Mouse (Mus musculus) CH12.LX (cell line): ENCODE results near the gene Macrod2. TPM values are rescaled to one million over a fixed set of nuclear protein-coding genes. Genes with fewer than 3 reads are reported as not detected.

Experiments
- DNase-seq: peaks from one replicate; pipeline ENCODE4 v3.0.0-alpha.2; 2013; ENCODE audit errors: extremely low read depth
- H3K27ac ChIP-seq: 2 replicates; pipeline ENCODE4 v1.5.1; 2012; ENCODE audit warnings: low read depth, mild to moderate bottlenecking, control low read depth, moderate library complexity; ENCODE audit not compliant: insufficient read depth
- H3K27me3 ChIP-seq: replicated peaks from 2 replicates; pipeline ENCODE3; 2012; ENCODE audit warnings: inconsistent platforms
- H3K36me3 ChIP-seq, 2 experiments: replicated peaks in 1 of 2; 2 replicates each; pipeline versions ENCODE3 to v1.6.1; 2012; ENCODE audit warnings: inconsistent platforms in 1 of 2, low read length in 1 of 2, mild to moderate bottlenecking in 1 of 2, mixed read lengths in 1 of 2, moderate library complexity in 1 of 2; ENCODE audit not compliant: control insufficient read depth in 1 of 2, insufficient read depth in 1 of 2
- H3K4me1 ChIP-seq, 2 experiments: 2 replicates each; pipeline ENCODE4 v1.6.1; 2012; ENCODE audit warnings: inconsistent platforms in 1 of 2, moderate library complexity in 1 of 2; ENCODE audit not compliant: insufficient read depth in 2 of 2, control insufficient read depth in 1 of 2
- H3K4me2 ChIP-seq: 2 replicates; pipeline ENCODE4 v1.6.1; 2012; ENCODE audit warnings: low read depth, mild to moderate bottlenecking, control low read depth; ENCODE audit not compliant: poor library complexity, insufficient read depth, severe bottlenecking
- H3K4me3 ChIP-seq, 3 experiments: fragments of 150-350 bp in 1 of 3; sonication (generic) in 1 of 3; replicated peaks in 1 of 3; 2 replicates each; pipeline versions ENCODE3 to v1.5.1; 2011 to 2012; ENCODE audit warnings: low read depth in 2 of 3, low read length in 2 of 3, mild to moderate bottlenecking in 2 of 3, moderate library complexity in 2 of 3, control low read depth in 1 of 3, improper control_type of control experiment in 1 of 3, inconsistent platforms in 1 of 3, mixed read lengths in 1 of 3; ENCODE audit not compliant: poor library complexity in 1 of 3
- H3K79me2 ChIP-seq: replicated peaks from 2 replicates; pipeline ENCODE4 v1.6.1; 2012; ENCODE audit warnings: mild to moderate bottlenecking, moderate library complexity; ENCODE audit not compliant: control insufficient read depth, poor library complexity, insufficient read depth, severe bottlenecking; ENCODE audit errors: extremely low read depth
- H3K9ac ChIP-seq: 2 replicates; pipeline ENCODE4 v1.6.1; 2012; ENCODE audit warnings: low read depth, mild to moderate bottlenecking, control low read depth, moderate library complexity; ENCODE audit not compliant: insufficient read depth
- H3K9me3 ChIP-seq: replicated peaks from 2 replicates; pipeline ENCODE3; 2012; ENCODE audit warnings: low read length, inconsistent platforms, mixed read lengths
- CHD1 ChIP-seq: IDR thresholded peaks from 2 replicates; pipeline ENCODE4 v1.6.1; 2012; ENCODE audit warnings: low read depth, low read length, improper control_type of control experiment, inconsistent platforms
- CHD2 ChIP-seq: IDR thresholded peaks from 2 replicates; pipeline ENCODE4 v1.6.1; 2011; ENCODE audit warnings: low read length, improper control_type of control experiment
- ELF1 ChIP-seq: IDR thresholded peaks from 2 replicates; pipeline ENCODE4 v1.6.1; 2014; ENCODE audit warnings: low read depth, mild to moderate bottlenecking, inconsistent platforms, low read length, improper control_type of control experiment
- EP300 ChIP-seq: IDR thresholded peaks from 2 replicates; pipeline ENCODE4 v1.6.1; 2011; ENCODE audit warnings: low read length, improper control_type of control experiment
- ETS1 ChIP-seq: conservative IDR thresholded peaks from 2 replicates; pipeline ENCODE4 v1.6.1; 2012; ENCODE audit warnings: low read depth, mild to moderate bottlenecking, inconsistent platforms, low read length, improper control_type of control experiment, moderate library complexity
- JUN ChIP-seq: IDR thresholded peaks from 2 replicates; pipeline ENCODE4 v1.6.1; 2011; ENCODE audit warnings: low read depth, mild to moderate bottlenecking, low read length, improper control_type of control experiment, moderate library complexity; ENCODE audit not compliant: insufficient read depth
- JUND ChIP-seq: conservative IDR thresholded peaks from 2 replicates; pipeline ENCODE4 v1.6.1; 2011; ENCODE audit warnings: low read depth, low read length, improper control_type of control experiment
- KAT2A ChIP-seq: IDR thresholded peaks from 2 replicates; pipeline ENCODE4 v1.6.1; 2012; ENCODE audit warnings: low read length, improper control_type of control experiment, inconsistent platforms; ENCODE audit not compliant: insufficient replicate concordance
- MAFK ChIP-seq: IDR thresholded peaks from 2 replicates; pipeline ENCODE4 v1.6.1; 2011; ENCODE audit warnings: low read length, improper control_type of control experiment; ENCODE audit not compliant: insufficient replicate concordance
- MAX ChIP-seq: IDR thresholded peaks from 2 replicates; pipeline ENCODE4 v1.6.1; 2011; ENCODE audit warnings: low read length, improper control_type of control experiment
- MAZ ChIP-seq: IDR thresholded peaks from 2 replicates; pipeline ENCODE4 v1.6.1; 2012; ENCODE audit warnings: low read depth, mild to moderate bottlenecking, inconsistent platforms, low read length, improper control_type of control experiment, moderate library complexity
- MEF2A ChIP-seq: IDR thresholded peaks from 2 replicates; pipeline ENCODE4 v1.6.1; 2014; ENCODE audit warnings: low read depth, mild to moderate bottlenecking, inconsistent platforms, low read length, improper control_type of control experiment, borderline replicate concordance
- MXI1 ChIP-seq: IDR thresholded peaks from 2 replicates; pipeline ENCODE4 v1.6.1; 2011; ENCODE audit warnings: mild to moderate bottlenecking, low read depth, low read length, improper control_type of control experiment
- MYC ChIP-seq: IDR thresholded peaks from 2 replicates; pipeline ENCODE4 v1.6.1; 2011; ENCODE audit warnings: low read depth, mild to moderate bottlenecking, improper control_type of control experiment, low read length
- NRF1 ChIP-seq: IDR thresholded peaks from 2 replicates; pipeline ENCODE4 v1.6.1; 2014; ENCODE audit warnings: low read depth, mild to moderate bottlenecking, inconsistent platforms, low read length, improper control_type of control experiment, moderate library complexity
- PAX5 ChIP-seq: IDR thresholded peaks from 2 replicates; pipeline ENCODE4 v1.6.1; 2012; ENCODE audit warnings: low read length, inconsistent platforms, mixed read lengths
- POLR2AphosphoS2 ChIP-seq: IDR thresholded peaks from 2 replicates; pipeline ENCODE4 v1.6.1; 2011; ENCODE audit warnings: low read depth, low read length, improper control_type of control experiment
- RAD21 ChIP-seq: IDR thresholded peaks from 2 replicates; pipeline ENCODE4 v1.6.1; 2011; ENCODE audit warnings: low read depth, mild to moderate bottlenecking, low read length, improper control_type of control experiment, moderate library complexity
- RCOR1 ChIP-seq: conservative IDR thresholded peaks from 2 replicates; pipeline ENCODE4 v1.6.1; 2012; ENCODE audit warnings: low read depth, mild to moderate bottlenecking, inconsistent platforms, low read length, improper control_type of control experiment
- SIN3A ChIP-seq: IDR thresholded peaks from 2 replicates; pipeline ENCODE4 v1.6.1; 2012; ENCODE audit warnings: low read length, improper control_type of control experiment, inconsistent platforms
- SMC3 ChIP-seq: IDR thresholded peaks from 2 replicates; pipeline ENCODE4 v1.6.1; 2011; ENCODE audit warnings: low read depth, low read length, improper control_type of control experiment
- TBP ChIP-seq: conservative IDR thresholded peaks from 2 replicates; pipeline ENCODE4 v1.6.1; 2011; ENCODE audit warnings: low read depth, low read length, improper control_type of control experiment
- TCF12 ChIP-seq: IDR thresholded peaks from 2 replicates; pipeline ENCODE4 v1.6.1; 2014; ENCODE audit warnings: low read depth, mild to moderate bottlenecking, inconsistent platforms, low read length, improper control_type of control experiment
- USF1 ChIP-seq: IDR thresholded peaks from 2 replicates; pipeline ENCODE4 v1.6.1; 2014; ENCODE audit warnings: low read depth, mild to moderate bottlenecking, inconsistent platforms, low read length, improper control_type of control experiment
- ZKSCAN1 ChIP-seq: IDR thresholded peaks from 2 replicates; pipeline ENCODE4 v1.6.1; 2012; ENCODE audit warnings: low read depth, inconsistent platforms, low read length, improper control_type of control experiment, borderline replicate concordance
- ZMIZ1 ChIP-seq: IDR thresholded peaks from 2 replicates; pipeline ENCODE4 v1.6.1; 2012; ENCODE audit warnings: low read depth, mild to moderate bottlenecking, inconsistent platforms, low read length, improper control_type of control experiment
- ZNF384 ChIP-seq: IDR thresholded peaks from 2 replicates; pipeline ENCODE4 v1.6.1; 2012; ENCODE audit warnings: low read depth, low read length, improper control_type of control experiment, inconsistent platforms
- dilution Hi-C: fragments of 300-500 bp; cut with MboI; formaldehyde crosslinking; loops from 2 replicates; pipeline ENCODE4 v1.14.3; 2020; ENCODE audit warnings: low sequenced_read_pairs; ENCODE audit not compliant: extremely low pct_unique_long_range_greater_than_20kb, extremely low pct_ligation_motif_present
- in situ Hi-C: fragments of 300-500 bp; cut with MboI; formaldehyde crosslinking; loops from 3 replicates; pipeline ENCODE4 v1.14.3; 2019; ENCODE audit warnings: low sequenced_read_pairs, low pct_ligation_motif_present, low pct_unique_long_range_greater_than_20kb, mixed read lengths
- polyA plus RNA-seq: library from polyadenylated mRNA; unstranded; fragments of >175 nt; gene quantifications from 2 replicates; pipeline ENCODE4 v1.2.1, GENCODE M21; 2012; ENCODE audit warnings: low read depth; ENCODE audit not compliant: insufficient read length
- total RNA-seq, 2 experiments: library from RNA; depleted of rRNA; stranded (reverse); fragments of 300-350 nt in 1 of 2; fragments of >200 nt in 1 of 2; gene quantifications; 2 replicates each; pipeline ENCODE4 v1.2.3; 2012 to 2014

Macrod2 gene
- total and polyA plus RNA-seq, 3 experiments = not detected

- Histone ChIP-seq H3K36me3 (no peaks in the 10 kb centered on the region), H3K27me3 (no peaks in the 10 kb centered on the region), H3K9me3 (peaks cover 32% of the 10 kb centered on the region), H3K4me1 (no peaks in the 10 kb centered on the region), H3K9ac (no peak overlapping the region), H3K4me2 (no peak overlapping the region), H3K4me3 (no peak overlapping the region), H3K79me2 (no peaks in the 10 kb centered on the region), H3K27ac (no peak overlapping the region)
- DNase-seq = no peak
- in situ Hi-C loops (no loop called here), dilution Hi-C loops (no loop called here)
- no peak for TF ChIP-seq TBP
- TF ChIP-seq KAT2A = no peak
- TF ChIP-seq POLR2AphosphoS2 = no peak
- TF ChIP-seq CHD2 = no peak
- TF ChIP-seq ETS1 = no peak
- TF ChIP-seq MAZ = no peak
- no peak for TF ChIP-seq RCOR1
- no peak for TF ChIP-seq MAFK
- no peak for TF ChIP-seq RAD21
- no peak for TF ChIP-seq MYC
- TF ChIP-seq MAX = no peak
- TF ChIP-seq EP300 = no peak
- TF ChIP-seq ZKSCAN1 = no peak
- TF ChIP-seq MXI1 = no peak
- TF ChIP-seq CHD1 = no peak
- TF ChIP-seq ELF1 = no peak
- TF ChIP-seq JUN = no peak
These were observed 1931.6 kb downstream of the Macrod2 start for GRCm38 (mm10) chr2:142326737-142327136.

GRCm38 (mm10) chr2:142329761-142330160 lies 1934.7 kb downstream of the Macrod2 start:
- TF ChIP-seq KAT2A = no peak
- no peak for TF ChIP-seq CHD1
- no peak for TF ChIP-seq ZMIZ1
- TF ChIP-seq SIN3A = no peak
- TF ChIP-seq NRF1 = no peak
- TF ChIP-seq ZNF384 = no peak
- no peak for TF ChIP-seq SMC3
- no peak for TF ChIP-seq JUND
- TF ChIP-seq USF1 = no peak
- no peak for TF ChIP-seq MXI1
- TF ChIP-seq POLR2AphosphoS2 = no peak
- no peak for TF ChIP-seq MEF2A
- no peak for TF ChIP-seq CHD2
- TF ChIP-seq TBP = no peak
- TF ChIP-seq MAZ = no peak
- no peak for TF ChIP-seq PAX5
- no peak for TF ChIP-seq RAD21
- no peak for TF ChIP-seq TCF12
- dilution Hi-C loops (no loop called here), in situ Hi-C loops (no loop called here)
- H3K27me3 ChIP-seq = no peaks in the 10 kb centered on the region
- DNase-seq = no peak
- H3K27ac ChIP-seq = no peak overlapping the region
- H3K4me1 ChIP-seq = no peaks in the 10 kb centered on the region
- H3K4me3 ChIP-seq = no peak overlapping the region
- H3K9me3 ChIP-seq = peaks cover 34% of the 10 kb centered on the region
- H3K79me2 ChIP-seq = no peaks in the 10 kb centered on the region
- no peaks in the 10 kb centered on the region for H3K36me3 ChIP-seq
- H3K4me2 ChIP-seq = no peak overlapping the region
- H3K9ac ChIP-seq = no peak overlapping the region
